Mouse (Mus musculus): ENCODE results near the gene Zscan5b. TPM values are rescaled to one million over a fixed set of nuclear protein-coding genes. Genes with fewer than 3 reads are reported as not detected.
"Not testable (repeated sequence)": the region's sequence is repeated elsewhere in the genome, so short reads cannot be mapped to it uniquely, and the experiment has no call there.

Zscan5b gene
- polyA plus RNA-seq, 1 experiment from 2014 or later, result not detected

DNA sequence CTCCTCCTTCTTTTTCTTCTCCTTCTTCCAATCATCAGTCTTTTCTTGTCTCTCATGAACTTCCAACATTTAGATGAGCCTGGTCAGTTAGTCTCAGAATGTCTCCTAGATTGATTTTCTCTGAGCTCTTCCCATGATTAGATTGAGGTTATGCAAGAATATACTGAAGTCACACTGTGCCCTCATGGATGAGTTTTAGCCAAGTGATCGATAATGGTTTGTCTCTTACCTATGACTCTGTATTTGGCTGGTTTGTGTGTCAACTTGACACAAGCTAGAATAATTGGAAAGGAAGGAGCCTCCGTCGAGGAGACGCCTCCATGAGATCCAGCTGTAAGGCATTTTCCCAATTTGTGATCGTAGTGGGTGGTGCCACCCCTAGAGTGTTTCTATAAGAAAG lies 32.4 kb downstream of the Zscan5b start:
- no peak overlapping the region for H3K4me3 ChIP-seq
- no peaks in the 10 kb centered on the region for H3K27me3 ChIP-seq
- no peak overlapping the region for H3K27ac ChIP-seq
- no peak overlapping the region for H3K4me2 ChIP-seq (replicated peaks)
- WGBS, result 89% methylated on average over 5 of the region's 5 CpGs
- H3K4me1 ChIP-seq, result no peaks in the 10 kb centered on the region
- no peaks in the 10 kb centered on the region for H3K36me3 ChIP-seq
- no peak for ATAC-seq (ENCODE audit: low FRiP score)
- no peaks in the 10 kb centered on the region for H3K9me3 ChIP-seq (replicated peaks)
- H3K9ac ChIP-seq, result no peak overlapping the region

DNA sequence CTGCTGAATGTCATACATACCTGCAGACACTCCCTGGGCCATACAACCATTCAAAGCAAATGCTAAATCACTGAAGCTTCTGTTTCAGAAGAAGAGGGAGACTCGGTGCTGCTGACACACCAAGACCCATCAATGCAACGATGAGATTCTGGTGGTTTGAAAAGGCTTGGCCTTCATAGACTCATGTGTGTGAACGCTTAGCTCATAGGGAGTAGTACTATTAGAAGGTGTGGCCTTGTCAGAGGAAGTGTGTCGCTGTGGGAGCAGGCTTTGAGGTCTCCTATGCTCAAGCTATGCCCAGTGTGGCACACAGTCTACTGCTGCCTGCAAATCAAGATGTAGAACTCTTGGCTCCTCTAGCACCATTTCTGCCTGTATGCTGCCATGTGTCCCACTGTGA lies 35.3 kb downstream of the Zscan5b start:
- no peak overlapping the region for H3K4me3 ChIP-seq
- H3K4me2 ChIP-seq (replicated peaks), result no peak overlapping the region
- no peaks in the 10 kb centered on the region for H3K36me3 ChIP-seq
- H3K27ac ChIP-seq, result no peak overlapping the region
- ATAC-seq (ENCODE audit: low FRiP score), result no peak
- H3K4me1 ChIP-seq, result no peaks in the 10 kb centered on the region
- 86% methylated on average over 4 of the region's 4 CpGs for WGBS
- H3K9ac ChIP-seq, result no peak overlapping the region
- no peaks in the 10 kb centered on the region for H3K27me3 ChIP-seq
- no peaks in the 10 kb centered on the region for H3K9me3 ChIP-seq (replicated peaks)

DNA sequence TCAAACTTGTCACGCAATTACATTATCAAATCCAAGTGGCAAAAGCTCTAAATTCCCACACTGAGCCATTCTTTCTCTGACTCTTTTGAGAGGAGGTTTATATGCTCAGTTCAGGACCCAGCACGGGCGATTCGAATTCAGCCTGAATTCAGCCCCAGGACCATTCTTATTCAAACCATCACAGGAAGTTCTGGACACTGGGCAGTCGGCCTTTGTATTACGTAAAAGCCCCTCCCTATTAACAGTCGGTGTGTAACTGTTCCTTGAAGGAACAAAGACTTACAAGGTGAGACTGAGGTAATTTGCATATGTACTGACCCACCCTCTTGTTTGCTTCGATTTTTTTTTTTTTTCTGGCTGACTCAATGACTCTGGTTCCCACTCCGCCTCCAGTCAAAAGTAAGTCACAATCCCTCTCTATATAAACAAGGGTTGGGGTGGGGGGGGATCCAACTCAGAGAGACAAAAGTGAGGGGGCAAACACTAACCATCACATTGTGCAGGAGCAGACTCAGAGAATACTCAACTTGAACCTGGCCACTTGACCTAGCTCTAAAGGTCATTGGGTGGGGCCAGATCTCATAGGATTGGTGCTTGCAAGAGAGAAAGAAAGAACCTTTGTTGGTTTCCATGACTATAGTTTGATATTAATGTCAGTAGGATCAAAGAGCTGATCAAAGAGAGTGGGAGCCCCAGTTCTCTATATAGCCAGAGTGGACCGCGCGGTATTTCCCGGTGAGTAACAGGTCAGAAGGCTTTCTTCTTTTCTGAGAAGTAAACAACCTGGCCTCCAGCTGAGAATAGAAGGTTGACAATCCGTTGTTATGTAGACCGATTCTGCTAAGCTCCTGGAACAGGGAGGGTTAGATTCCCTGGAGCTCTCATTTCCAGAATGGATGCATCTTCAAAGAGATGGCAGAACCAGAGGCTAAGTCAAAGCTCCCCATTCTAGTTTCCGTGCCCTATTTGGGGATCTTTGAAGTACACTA lies 36.4 kb downstream of the Zscan5b start:
- Histone ChIP-seq H3K4me2 (replicated peaks) (no peak overlapping the region), H3K9me3 (replicated peaks) (no peaks in the 10 kb centered on the region), H3K4me1 (no peaks in the 10 kb centered on the region), H3K4me3 (no peak overlapping the region), H3K27ac (no peak overlapping the region), H3K9ac (no peak overlapping the region), H3K27me3 (no peaks in the 10 kb centered on the region), H3K36me3 (no peaks in the 10 kb centered on the region)
- WGBS, result 38% methylated on average over 16 of the region's 16 CpGs
- no peak for ATAC-seq (ENCODE audit: low FRiP score)

DNA sequence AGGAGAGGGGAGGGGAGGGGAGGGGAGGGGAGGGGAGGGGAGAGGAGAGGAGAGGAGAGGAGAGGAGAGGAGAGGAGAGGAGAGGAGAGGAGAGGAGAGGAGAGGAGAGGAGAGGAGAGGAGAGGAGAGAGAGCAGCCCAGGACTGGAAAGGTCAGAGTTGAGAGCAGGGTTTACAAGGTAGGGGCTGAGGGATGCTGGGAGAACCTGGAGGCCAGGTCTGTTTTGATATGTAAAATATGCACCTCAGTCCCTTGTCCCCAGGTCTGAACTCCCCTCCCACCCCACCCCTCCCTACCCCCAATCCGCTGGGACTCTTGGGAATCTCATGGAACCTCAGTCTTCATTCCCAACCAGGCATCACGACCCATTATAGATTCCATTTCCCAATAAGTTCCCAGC lies 37.9 kb downstream of the Zscan5b start:
- H3K27me3 ChIP-seq; H3K4me3 ChIP-seq; H3K27ac ChIP-seq; H3K36me3 ChIP-seq; H3K4me1 ChIP-seq; H3K4me2 ChIP-seq (replicated peaks); ATAC-seq (ENCODE audit: low FRiP score); H3K9me3 ChIP-seq (replicated peaks); H3K9ac ChIP-seq: not testable (repeated sequence)
- 33% methylated on average over 2 of the region's 2 CpGs for WGBS

DNA sequence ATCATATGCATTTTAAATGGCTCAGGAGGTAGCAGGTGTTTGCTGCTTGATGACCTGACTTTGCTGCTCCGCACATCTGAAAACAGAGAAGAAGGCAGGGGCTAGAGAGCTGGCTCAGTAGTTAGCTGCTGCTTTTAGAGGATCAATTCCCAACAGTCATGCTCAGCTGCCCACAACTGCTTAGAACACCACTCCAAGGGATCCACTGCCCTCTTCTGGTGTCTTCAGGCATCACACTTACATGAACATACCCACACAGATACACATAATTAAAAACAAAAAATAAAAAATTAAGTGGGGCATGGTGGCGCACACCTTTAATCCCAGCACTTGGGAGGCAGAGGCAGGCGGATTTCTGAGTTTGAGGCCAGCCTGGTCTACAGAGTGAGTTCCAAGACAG lies 40.0 kb downstream of the Zscan5b start:
- Histone ChIP-seq H3K9me3 (replicated peaks) (no peaks in the 10 kb centered on the region), H3K4me2 (replicated peaks) (no peak overlapping the region), H3K36me3 (no peaks in the 10 kb centered on the region), H3K4me1 (no peaks in the 10 kb centered on the region), H3K4me3 (no peak overlapping the region), H3K27me3 (no peaks in the 10 kb centered on the region), H3K9ac (no peak overlapping the region), H3K27ac (no peak overlapping the region)
- WGBS, result 87% methylated on average over 3 of the region's 3 CpGs
- ATAC-seq (ENCODE audit: low FRiP score), result no peak

DNA sequence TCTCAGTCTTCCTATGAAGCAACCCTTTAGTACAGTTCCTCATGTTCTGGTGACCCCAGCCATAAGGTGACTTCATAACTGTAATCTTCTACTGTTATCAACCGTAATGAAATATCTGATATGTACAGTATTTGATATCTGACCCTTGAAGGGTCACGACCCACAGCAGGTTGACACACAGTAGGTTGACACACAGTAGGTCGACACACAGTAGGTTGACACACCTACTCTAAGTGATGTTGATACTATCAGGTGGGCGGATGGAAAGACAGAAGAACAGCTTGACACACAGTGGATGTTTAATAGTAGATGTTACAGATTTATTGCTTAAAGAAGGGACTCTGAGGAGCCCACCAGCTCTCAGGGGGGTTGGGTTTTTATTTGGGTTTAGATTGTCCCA lies 40.9 kb downstream of the Zscan5b start:
- Histone ChIP-seq H3K27me3 (no peaks in the 10 kb centered on the region), H3K27ac (no peak overlapping the region), H3K9ac (no peak overlapping the region), H3K4me3 (no peak overlapping the region), H3K36me3 (no peaks in the 10 kb centered on the region), H3K9me3 (replicated peaks) (no peaks in the 10 kb centered on the region), H3K4me1 (no peaks in the 10 kb centered on the region), H3K4me2 (replicated peaks) (no peak overlapping the region)
- ATAC-seq (ENCODE audit: low FRiP score), result no peak
- WGBS, result 84% methylated on average over 4 of the region's 4 CpGs

DNA sequence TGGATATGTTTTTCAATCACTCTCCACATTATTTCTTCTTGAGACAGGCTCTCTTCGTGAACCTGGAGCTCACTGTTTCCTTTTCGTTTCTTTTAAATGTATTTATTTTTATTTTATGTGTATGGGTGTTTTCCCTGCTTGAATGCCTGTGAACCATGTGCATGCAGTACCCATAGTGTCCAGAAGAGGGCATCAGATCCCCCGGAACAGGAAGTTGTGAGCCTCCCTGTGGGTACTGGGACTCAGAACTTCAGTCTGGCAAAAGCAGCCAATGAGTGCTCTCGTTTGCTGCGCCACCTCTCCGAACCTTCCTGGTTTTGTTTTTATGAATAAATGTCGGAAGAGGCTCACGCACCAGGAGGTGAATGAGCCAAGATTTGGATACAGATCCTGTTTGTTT lies 43.6 kb downstream of the Zscan5b start:
- Histone ChIP-seq H3K36me3 (no peaks in the 10 kb centered on the region), H3K9me3 (replicated peaks) (no peaks in the 10 kb centered on the region), H3K4me2 (replicated peaks) (no peak overlapping the region), H3K9ac (no peak overlapping the region), H3K27ac (no peak overlapping the region), H3K4me1 (no peaks in the 10 kb centered on the region), H3K27me3 (no peaks in the 10 kb centered on the region), H3K4me3 (no peak overlapping the region)
- WGBS, result 65% methylated on average over 8 of the region's 8 CpGs
- ATAC-seq (ENCODE audit: low FRiP score), result no peak

DNA sequence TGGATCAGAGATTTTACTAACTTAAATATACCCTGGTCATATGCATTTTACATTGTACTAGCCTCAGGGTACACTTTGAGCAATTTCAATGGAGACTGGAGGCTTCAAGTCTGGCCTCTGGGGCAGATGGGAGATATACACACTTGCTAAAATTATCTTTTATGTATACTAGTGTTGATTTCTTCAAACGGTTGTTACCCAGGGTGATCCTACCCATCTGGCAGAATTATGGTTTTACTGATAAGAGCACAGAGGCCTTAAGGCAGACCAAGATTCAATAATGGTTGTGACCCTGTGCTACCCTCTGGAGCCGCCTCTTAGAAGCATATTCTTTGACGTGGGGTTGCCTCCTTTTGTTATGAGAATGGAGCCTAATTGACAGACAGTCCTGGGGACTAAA lies 55.8 kb downstream of the Zscan5b start:
- Histone ChIP-seq H3K9ac (no peak overlapping the region), H3K4me1 (no peaks in the 10 kb centered on the region), H3K9me3 (replicated peaks) (no peaks in the 10 kb centered on the region), H3K4me3 (no peak overlapping the region), H3K27ac (no peak overlapping the region), H3K4me2 (replicated peaks) (no peak overlapping the region), H3K36me3 (no peaks in the 10 kb centered on the region), H3K27me3 (no peaks in the 10 kb centered on the region)
- no peak for ATAC-seq (ENCODE audit: low FRiP score)
- WGBS, result 58% methylated on average over 3 of the region's 3 CpGs

DNA sequence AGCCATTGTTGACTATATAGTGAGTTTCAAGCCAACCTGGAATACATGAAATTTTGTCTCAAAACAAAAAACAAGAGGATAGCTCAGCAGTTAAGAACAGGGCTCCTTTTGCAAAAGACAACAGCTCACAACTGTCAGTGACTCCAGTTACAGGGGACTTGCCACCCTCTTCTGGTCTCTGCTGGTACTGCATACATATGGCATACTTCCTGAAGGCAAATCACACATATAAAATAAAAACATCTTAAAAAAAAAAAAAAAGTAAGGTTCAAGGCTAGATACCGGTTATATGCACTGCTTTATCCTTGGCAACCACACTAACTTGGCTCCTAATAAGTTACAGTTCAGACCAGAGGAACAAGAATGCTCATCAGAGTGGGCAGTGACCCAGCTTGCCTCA lies 60.7 kb downstream of the Zscan5b start:
- Histone ChIP-seq H3K4me2 (replicated peaks) (peak overlapping the region; percentile 56), H3K9ac (peak overlapping the region; percentile 68), H3K4me1 (peaks cover 13% of the 10 kb centered on the region), H3K27me3 (no peaks in the 10 kb centered on the region), H3K27ac (no peak overlapping the region), H3K4me3 (peak overlapping the region; percentile 49), H3K9me3 (replicated peaks) (no peaks in the 10 kb centered on the region), H3K36me3 (no peaks in the 10 kb centered on the region)
- WGBS, result 0% methylated on average over 1 of the region's 1 CpGs
- ATAC-seq (ENCODE audit: low FRiP score), result no peak

DNA sequence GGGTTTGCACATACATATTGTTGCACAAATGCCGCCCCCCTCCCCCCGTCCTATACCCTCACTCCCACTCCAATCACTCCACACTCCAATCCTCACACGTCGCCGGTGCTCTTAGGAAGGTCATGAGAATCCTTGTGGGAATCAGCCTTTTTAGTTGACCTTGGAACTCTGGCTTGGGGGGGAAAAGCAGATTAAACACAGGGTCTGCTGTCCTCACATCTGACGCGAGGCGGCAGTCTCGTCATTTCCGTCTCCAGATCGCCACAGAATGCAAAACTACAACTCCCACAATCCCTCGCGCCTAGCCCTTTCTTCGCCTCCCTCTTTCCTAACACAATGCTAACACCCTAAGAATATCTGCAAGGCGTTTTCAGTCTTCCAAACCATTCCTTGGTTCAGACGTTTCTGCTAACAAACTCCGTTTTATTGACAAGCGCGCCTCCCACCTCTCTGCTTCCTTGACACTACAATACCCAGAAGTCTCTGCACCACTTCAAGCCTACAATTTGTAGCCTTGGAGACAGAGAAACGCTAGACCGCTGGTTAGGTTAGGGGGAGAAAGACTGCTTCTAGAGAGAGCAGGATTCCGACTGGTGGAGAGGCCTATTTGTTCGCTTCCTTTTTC lies 61.5 kb downstream of the Zscan5b start:
- under 1% methylated on average over 23 of the region's 23 CpGs for WGBS
- Histone ChIP-seq H3K9me3 (replicated peaks) (no peaks in the 10 kb centered on the region), H3K36me3 (no peaks in the 10 kb centered on the region), H3K4me2 (replicated peaks) (peak overlapping the region; percentile 56), H3K27me3 (no peaks in the 10 kb centered on the region), H3K9ac (peak overlapping the region; percentile 68), H3K27ac (peak overlapping the region; percentile 86), H3K4me3 (peak overlapping the region; percentile 49), H3K4me1 (peaks cover 21% of the 10 kb centered on the region)
- peak; percentile 68 for ATAC-seq (ENCODE audit: low FRiP score)

DNA sequence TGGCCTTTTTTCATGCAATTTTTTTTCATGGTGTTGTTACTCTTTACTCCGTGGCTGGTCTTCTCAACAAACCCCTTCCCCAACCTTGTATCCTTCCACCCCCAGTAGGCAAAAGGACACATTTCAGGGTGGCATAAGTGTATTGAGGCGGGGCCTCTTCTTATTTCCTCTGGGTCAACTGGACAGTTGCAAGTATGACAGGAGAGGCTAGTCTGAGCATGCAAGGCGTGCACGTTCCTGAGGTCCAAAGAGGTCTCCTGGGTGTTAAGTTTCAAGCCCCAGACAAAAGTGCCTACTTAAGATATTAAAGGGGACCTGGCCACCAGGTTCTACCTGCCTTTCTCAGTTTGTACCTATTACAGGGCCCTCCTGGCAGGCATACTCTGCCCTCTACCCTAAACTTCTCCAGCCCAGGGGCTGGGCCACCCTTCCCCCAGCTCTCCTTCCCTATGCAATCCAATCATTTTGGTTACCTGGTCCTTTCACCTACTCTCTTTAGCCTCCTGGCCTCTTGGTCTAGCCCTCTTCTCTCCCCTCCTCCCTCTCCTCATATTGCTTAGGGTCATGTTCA lies 62.4 kb downstream of the Zscan5b start:
- H3K4me1 ChIP-seq, result peaks cover 25% of the 10 kb centered on the region
- no peak overlapping the region for H3K4me2 ChIP-seq (replicated peaks)
- no peak for ATAC-seq (ENCODE audit: low FRiP score)
- no peaks in the 10 kb centered on the region for H3K27me3 ChIP-seq
- no peak overlapping the region for H3K27ac ChIP-seq
- H3K4me3 ChIP-seq, result no peak overlapping the region
- H3K36me3 ChIP-seq, result no peaks in the 10 kb centered on the region
- H3K9ac ChIP-seq, result no peak overlapping the region
- WGBS, result 87% methylated on average over 4 of the region's 4 CpGs
- H3K9me3 ChIP-seq (replicated peaks), result no peaks in the 10 kb centered on the region

DNA sequence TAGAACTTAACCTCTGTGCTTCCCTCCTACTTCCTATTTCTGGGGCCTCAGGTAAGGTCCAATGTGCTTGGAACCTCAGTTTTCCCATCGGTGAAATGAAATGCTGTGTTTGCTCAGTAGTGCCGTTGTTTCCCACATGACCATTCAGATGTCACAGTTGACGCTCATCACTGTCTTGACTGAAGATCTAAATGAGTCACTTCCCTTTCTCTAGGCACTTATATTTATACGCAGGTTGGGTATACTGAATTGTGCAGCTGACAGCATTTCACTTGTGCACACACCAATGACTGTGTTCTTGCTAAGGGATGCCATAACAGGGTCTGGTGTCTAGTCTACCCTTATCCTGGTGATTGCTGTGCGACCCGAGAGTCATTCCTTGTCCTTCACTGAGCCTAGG lies 63.3 kb downstream of the Zscan5b start:
- peak overlapping the region; percentile 51; the same call in 1 of the 2 replicates for H3K4me3 ChIP-seq
- WGBS, result 87% methylated on average over 6 of the region's 6 CpGs
- no peak for ATAC-seq (ENCODE audit: low FRiP score)
- H3K4me1 ChIP-seq, result peaks cover 25% of the 10 kb centered on the region
- peaks cover 1% of the 10 kb centered on the region; the same call in 1 of the 2 replicates for H3K36me3 ChIP-seq
- peak overlapping the region; percentile 84; the same call in 1 of the 2 replicates for H3K27ac ChIP-seq
- H3K27me3 ChIP-seq, result no peaks in the 10 kb centered on the region
- H3K9me3 ChIP-seq (replicated peaks), result no peaks in the 10 kb centered on the region
- peak overlapping the region; percentile 75 for H3K4me2 ChIP-seq (replicated peaks)
- no peak overlapping the region for H3K9ac ChIP-seq

Measured in hindbrain, embryonic 12.5 days (tissue).